Mouse (Mus musculus): ENCODE results near the gene Adat3.

DNA sequence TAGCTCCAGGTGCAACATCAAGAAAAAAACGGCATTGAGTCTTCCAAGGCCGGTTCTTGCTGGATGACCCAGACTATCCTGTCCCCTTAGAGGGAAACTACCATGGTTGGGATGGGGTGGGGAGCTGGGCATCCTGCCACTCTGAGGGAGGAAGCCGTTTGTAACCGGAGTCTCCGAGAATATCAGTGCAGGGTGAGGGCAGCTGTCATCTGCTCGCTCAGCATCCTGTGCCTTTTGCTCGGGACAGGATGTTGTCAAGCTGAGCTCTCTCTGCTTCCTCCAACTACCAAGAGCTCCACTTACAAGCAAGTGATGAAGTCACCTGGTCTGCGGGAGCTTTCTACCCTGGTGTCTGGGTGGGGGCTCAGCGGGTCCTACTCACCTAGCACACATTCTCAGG lies 15.5 kb downstream of the Adat3 start:
- TF ChIP-seq TAL1 (conservative IDR thresholded peaks at IDR 0.05; ENCODE audit: low read depth, low read length), result no peak
- no peak for TF ChIP-seq CTCF (IDR thresholded peaks at IDR 0.05; ENCODE audit: low read depth, low read length)
- TF ChIP-seq POLR2AphosphoS5 (IDR thresholded peaks at IDR 0.05; ENCODE audit: insufficient replicate concordance, low read depth, low read length), result no peak
- TF ChIP-seq GATA1 (IDR thresholded peaks at IDR 0.05; ENCODE audit: borderline replicate concordance, low read length), result no peak
